Mouse (Mus musculus) colon, adult 2 months (tissue): ENCODE results near the gene Cx3cl1. TPM values are rescaled to one million over a fixed set of nuclear protein-coding genes. Genes with fewer than 3 reads are reported as not detected.

Experiments
- polyA plus RNA-seq: library from polyadenylated mRNA; depleted of rRNA; stranded (reverse); fragments of >200 nt; gene quantifications from 2 replicates; pipeline ENCODE4 v1.2.3, GENCODE M21; 2012; rRNA removed

Gene Cx3cl1
- 164 and 188 TPM in 2 replicates for polyA plus RNA-seq

DNA sequence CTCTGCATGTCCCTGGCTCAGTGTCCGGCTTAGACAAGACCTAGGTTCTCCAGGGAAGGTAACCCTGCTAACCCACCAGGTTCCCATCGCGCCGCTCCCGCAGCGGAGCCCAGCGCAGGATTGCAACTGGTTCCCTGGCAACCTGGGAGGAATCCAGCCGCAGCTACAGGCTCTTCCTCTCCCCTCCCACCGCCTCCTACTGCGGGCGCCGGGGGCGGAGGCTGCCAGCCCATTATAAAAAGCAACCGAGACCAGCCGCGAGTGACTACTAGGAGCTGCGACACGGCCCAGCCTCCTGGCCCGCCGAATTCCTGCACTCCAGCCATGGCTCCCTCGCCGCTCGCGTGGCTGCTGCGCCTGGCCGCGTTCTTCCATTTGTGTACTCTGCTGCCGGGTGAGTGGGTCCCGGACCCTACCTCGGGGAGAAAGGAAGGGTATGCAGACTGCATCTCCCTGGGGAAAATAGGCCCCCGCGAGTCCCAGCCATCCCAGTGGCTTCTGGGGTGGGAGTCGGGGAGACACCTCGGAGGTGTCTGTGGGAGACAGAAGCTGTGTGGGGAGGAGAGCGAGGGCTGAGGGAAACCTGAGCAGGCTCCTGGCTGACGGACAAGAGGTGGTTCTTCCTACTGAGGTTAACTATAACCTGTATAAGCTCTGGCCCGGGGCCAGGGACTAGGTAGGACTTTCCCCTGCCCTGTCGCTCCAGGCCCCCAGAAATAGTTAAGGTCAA is at the start of gene Cx3cl1:
Gene Cx3cl1 (plus strand): TSS at position 69 of the 730 bp plus-strand sequence.

DNA sequence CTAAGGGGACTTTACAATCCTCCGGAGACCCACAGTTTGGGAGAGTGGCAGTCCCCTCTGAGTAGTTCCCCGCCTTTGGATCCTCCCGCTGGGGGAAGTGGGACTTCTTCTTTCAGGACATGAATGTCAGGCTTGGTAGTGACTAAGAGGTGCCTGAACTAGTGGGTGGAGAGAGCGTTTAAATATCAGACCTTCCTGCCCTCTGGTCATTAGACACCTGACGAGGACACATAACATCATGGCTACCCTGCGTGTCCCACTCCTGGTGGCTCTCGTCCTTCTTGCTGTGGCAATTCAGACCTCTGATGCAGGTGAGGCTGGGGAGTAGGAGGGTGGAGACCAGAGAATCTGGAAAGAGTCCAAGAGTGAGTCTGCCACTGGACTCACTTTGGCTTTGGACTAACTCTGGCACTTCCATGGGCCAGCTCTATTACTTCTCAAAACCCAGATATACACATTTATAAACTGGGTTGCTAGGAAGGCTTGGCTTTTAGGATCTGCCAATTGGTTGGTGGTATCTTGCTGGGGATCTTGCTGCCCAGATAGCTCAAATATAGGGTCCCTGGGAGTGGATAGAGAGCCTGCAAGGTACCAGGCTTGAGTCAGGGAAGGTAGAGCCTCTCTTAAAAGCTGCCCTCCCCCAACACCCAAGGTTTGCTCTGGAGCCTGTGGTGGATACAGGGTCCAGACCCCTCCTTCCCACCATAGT is 26.2 kb upstream of the Cx3cl1 start, which contains the start of gene Ccl22:
Gene Ccl22 (plus strand): TSS at position 115 of the 709 bp plus-strand sequence.

GRCm38 (mm10) chr8:94810153-94810552 is 38.3 kb downstream of the Cx3cl1 start, which contains the start of gene Ccl17:
Gene Ccl17 (plus strand): TSS chr8:94810453.

Other genes with a start within 250 kb of the Cx3cl1 start
- 83.8 and 97.5 TPM in 2 replicates for gene Cpne2, start 239.0 kb upstream of the Cx3cl1 start, polyA plus RNA-seq
- gene Rspry1, start 170.1 kb upstream of the Cx3cl1 start, polyA plus RNA-seq = 5.7 and 7.2 TPM in 2 replicates
- 21.2 and 24.3 TPM in 2 replicates for gene Fam192a, start 170.0 kb upstream of the Cx3cl1 start, polyA plus RNA-seq
- gene Arl2bp, start 105.4 kb upstream of the Cx3cl1 start, polyA plus RNA-seq = 84.3 and 113 TPM in 2 replicates
- 304 and 413 TPM in 2 replicates for gene Pllp, start 75.7 kb upstream of the Cx3cl1 start, polyA plus RNA-seq
- gene Ccl22, start 26.4 kb upstream of the Cx3cl1 start, polyA plus RNA-seq = 1.7 and 2.2 TPM in 2 replicates
- gene Ccl17, start 38.4 kb downstream of the Cx3cl1 start, polyA plus RNA-seq = 0.88 TPM in 1 of 2 replicates, not detected in the other
- gene Coq9, start 66.3 kb downstream of the Cx3cl1 start, polyA plus RNA-seq = 374 and 469 TPM in 2 replicates
- gene Ciapin1, start 66.3 kb downstream of the Cx3cl1 start, polyA plus RNA-seq = 47.1 and 48.1 TPM in 2 replicates
- 56.7 and 94.8 TPM in 2 replicates for gene Polr2c, start 85.4 kb downstream of the Cx3cl1 start, polyA plus RNA-seq
- 145 and 155 TPM in 2 replicates for gene Dok4, start 104.3 kb downstream of the Cx3cl1 start, polyA plus RNA-seq
- 12.4 and 13.5 TPM in 2 replicates for gene Ccdc102a, start 146.1 kb downstream of the Cx3cl1 start, polyA plus RNA-seq
- gene Adgrg5, start 151.7 kb downstream of the Cx3cl1 start, polyA plus RNA-seq = 5.8 and 11.0 TPM in 2 replicates
- 104 and 110 TPM in 2 replicates for gene Adgrg1, start 202.7 kb downstream of the Cx3cl1 start, polyA plus RNA-seq
- 7.2 and 7.7 TPM in 2 replicates for gene Adgrg3, start 245.7 kb downstream of the Cx3cl1 start, polyA plus RNA-seq